Mouse (Mus musculus) regulatory T cell (primary cell): Measurements from ENCODE around the gene Fcgr3.

Experiments used
- in situ Hi-C: fragments of 300-600 bp; cut with MboI, MseI; formaldehyde crosslinking; loops from one replicate; pipeline ENCODE4 v1.15.1; 2025; ENCODE audit warnings: high pct_unique_total_duplicates

Gene Fcgr3

GRCm38 (mm10) chr1:171064491-171065242, at the start of gene Fcgr3:
Gene Fcgr3 (minus strand): TSS chr1:171064935.
- in situ Hi-C loops = loop anchor here (5.0 kb wide), 1 partner anchor 38 kb away; no protein-coding TSS in a partner anchor

GRCm38 (mm10) chr1:171113873-171114299, 49.2 kb upstream of the Fcgr3 start, which contains the start of gene Cfap126:
Gene Cfap126 (plus strand): TSS chr1:171113918.
- in situ Hi-C loops = loop anchor here (10.0 kb wide), 1 partner anchor 151 kb away; no protein-coding TSS in a partner anchor

- in situ Hi-C loops = loop anchor here (10.0 kb wide), 1 partner anchor 152 kb away; no protein-coding TSS in a partner anchor
Observed at GRCm38 (mm10) chr1:171112986-171113385, 48.3 kb upstream of the Fcgr3 start.

DNA sequence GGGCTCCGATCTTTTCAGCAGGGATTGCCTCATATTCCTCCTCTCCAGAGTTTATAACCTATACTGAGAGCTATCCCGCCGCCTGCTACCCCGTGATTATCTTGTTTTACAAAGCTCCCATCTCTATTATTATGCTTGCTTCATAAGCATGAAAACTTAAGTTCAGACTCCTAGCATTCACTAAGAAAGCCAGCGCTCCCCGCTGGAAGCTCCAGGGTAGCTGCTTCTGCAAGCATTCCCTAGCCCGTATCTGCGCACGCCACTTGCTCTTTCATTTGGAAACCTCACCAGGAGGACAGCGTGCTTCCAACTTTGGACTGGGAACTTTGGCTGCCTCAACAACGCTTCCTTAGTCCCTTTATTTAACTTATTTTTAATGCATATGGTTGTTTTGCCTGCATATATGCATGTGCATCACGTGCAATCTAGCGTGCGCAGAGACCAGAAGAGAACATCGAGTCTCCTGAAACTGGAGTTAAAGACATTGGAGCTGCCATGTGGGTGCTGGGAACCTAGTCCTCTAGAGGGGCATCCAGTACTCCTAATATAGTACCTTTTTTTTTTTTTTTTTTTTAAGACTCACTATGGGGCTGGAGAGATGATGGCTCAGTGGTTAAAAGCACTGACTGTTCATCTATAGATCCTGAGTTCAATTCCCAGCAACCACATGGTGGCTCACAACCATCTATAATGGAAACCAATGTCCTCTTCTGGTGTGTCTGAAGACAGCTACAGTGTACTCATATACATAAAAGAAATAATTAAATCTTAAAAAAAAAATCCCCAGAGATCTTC, 47.2 kb upstream of the Fcgr3 start:
- in situ Hi-C loops = loop anchor here (10.0 kb wide), 1 partner anchor 153 kb away; no protein-coding TSS in a partner anchor

DNA sequence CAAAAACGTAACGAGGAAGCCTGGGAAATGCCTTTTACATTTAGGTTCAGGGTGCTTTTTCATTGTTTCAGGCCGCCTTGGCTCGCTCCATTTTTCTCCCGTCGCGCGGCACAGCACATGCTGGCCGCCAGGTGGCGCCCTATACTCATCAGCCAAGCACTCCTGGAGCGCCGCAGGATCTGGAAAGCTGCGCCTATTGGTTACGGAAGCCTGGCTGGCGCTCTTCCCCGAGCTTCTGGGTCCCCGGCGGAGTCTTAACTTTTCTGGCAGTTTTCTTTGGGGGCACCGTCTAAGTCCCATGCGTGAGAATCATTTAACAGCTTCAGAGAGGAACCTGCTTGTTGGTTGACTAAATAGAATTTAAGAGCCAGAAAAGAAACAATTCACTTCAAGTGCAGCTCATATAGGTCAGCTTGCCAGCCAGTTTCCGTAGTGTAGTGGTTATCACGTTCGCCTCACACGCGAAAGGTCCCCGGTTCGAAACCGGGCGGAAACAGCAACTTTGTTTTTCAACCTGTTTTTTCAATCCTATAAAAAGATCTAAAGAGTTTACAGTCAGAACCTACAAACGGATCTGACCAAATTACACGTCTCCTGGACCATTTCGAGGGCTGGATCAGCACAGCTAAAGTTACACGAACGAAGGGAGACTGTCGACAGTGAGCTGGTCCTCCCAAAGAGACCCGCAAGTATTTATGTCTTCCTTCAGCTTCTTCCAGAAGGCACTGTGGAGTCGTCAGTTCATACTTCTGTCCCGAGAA, 46.5 kb upstream of the Fcgr3 start:
- in situ Hi-C loops = loop anchor here (10.0 kb wide), 1 partner anchor 154 kb away; no protein-coding TSS in a partner anchor

DNA sequence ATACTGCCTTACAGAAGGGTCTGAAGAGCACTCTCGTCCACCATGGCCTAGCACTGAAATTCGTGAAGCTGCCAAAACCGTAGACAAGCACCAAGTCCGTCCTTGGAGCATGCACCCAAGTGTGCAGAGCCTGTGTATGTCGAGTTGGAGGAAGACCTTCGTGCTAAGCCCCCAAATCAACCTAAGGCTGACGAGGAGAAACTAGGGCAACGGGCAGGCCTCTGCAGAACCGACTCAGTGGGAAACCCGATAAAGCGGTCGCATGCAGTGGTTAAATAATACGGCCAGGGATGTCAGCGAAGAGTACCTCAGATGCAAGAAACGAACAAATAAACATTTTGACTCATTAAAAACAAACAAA, 45.9 kb upstream of the Fcgr3 start:
- in situ Hi-C loops = loop anchor here (10.0 kb wide), 1 partner anchor 154 kb away; no protein-coding TSS in a partner anchor

DNA sequence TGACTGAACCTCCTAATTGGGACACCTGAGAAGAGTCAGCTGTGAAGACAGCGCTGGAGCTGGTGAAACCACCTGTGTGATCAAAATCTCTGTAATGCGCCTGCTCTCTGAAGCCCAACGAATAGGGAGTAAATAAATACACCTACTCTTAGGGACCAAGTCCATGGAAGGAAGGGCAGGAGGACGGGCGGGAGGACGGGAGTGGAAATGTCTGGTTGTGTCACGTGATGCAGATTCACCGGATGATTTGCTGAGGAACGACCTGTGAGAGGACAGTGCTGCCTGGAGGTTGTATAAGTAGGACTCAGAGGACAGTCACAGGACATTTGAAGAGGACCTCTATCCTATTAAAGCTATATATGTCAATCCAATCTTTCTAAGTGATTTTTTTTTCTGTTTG, 44.9 kb upstream of the Fcgr3 start:
- in situ Hi-C loops = loop anchor here (10.0 kb wide), 1 partner anchor 155 kb away; no protein-coding TSS in a partner anchor

GRCm38 (mm10) chr1:171105226-171105625, 40.5 kb upstream of the Fcgr3 start:
- in situ Hi-C loops = no loop called here

- in situ Hi-C loops = loop anchor here (5.0 kb wide), 1 partner anchor 36 kb away; no protein-coding TSS in a partner anchor
Observed at GRCm38 (mm10) chr1:171103179-171103840, 38.6 kb upstream of the Fcgr3 start.

GRCm38 (mm10) chr1:171102547-171103177, 37.9 kb upstream of the Fcgr3 start:
- in situ Hi-C loops = loop anchor here (5.0 kb wide), 1 partner anchor 35 kb away; no protein-coding TSS in a partner anchor

GRCm38 (mm10) chr1:171101733-171102546, 37.2 kb upstream of the Fcgr3 start:
- in situ Hi-C loops = loop anchor here (5.0 kb wide), 1 partner anchor 35 kb away; no protein-coding TSS in a partner anchor

GRCm38 (mm10) chr1:171101033-171101432, 36.3 kb upstream of the Fcgr3 start:
- in situ Hi-C loops = loop anchor here (5.0 kb wide), 1 partner anchor 34 kb away; no protein-coding TSS in a partner anchor

- in situ Hi-C loops = no loop called here
Observed at GRCm38 (mm10) chr1:171097612-171098011, 32.9 kb upstream of the Fcgr3 start.

GRCm38 (mm10) chr1:171097136-171097535, 32.4 kb upstream of the Fcgr3 start:
- in situ Hi-C loops = no loop called here

DNA sequence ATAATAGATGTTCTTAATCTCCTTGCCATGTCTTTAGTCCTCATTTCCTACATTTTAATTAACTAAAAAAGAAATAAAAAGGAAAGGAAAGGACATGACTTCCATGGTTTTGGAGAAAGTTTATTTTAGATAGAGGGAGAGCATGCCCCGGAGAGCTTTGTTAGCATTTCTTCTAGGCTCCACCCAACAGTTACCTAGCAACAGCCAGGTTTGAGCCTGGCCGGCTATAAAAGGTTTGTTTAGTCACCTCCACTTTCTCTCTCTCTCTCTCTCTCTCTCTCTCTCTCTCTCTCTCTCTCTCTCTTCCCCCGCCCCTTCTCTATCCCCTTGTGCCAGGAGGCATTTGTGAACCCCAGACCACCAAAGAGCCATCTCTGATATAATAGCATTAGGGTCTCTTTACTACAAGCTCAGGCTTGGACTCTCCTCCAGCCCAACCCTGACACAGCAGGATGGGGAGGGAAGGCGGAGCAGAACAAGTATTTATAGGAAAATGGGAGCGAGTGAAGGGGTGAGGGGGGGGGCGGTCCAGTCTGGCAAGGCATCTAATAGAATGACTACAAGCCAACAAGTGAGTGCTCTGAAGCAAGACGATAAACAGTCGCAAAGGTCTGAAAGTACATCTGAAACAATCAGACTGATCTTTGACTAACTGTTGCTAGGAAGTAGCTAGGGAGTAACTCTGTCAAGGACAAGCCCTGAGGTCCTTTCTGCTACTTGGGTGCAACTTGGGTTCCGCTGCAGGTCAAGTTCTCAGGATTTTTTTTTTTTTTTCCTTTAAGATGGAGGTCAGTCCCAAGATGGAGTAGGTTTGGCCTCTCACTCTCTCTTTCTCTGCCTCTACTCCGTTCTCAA, 31.6 kb upstream of the Fcgr3 start:
- in situ Hi-C loops = no loop called here

GRCm38 (mm10) chr1:171094424-171094823, 29.7 kb upstream of the Fcgr3 start:
- in situ Hi-C loops = no loop called here

DNA sequence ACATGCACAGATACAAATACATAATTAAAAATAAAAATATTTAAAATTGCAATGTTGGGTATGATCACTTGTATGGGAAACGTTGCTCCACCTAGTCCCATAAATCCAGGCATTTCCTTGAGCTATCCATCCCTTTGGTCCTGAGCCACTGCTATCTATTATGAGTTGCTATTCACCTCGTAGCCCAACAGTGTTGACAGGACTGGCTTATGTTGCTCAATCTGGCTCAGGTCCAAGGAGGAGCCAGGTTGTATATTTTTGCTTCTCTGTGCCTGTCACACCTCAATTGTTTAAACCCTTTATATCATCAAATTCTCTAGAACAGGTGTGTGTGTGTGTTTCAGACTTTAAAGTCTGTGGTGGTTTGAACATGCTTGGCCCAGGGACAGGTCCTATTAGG, 26.0 kb upstream of the Fcgr3 start:
- in situ Hi-C loops = no loop called here

DNA sequence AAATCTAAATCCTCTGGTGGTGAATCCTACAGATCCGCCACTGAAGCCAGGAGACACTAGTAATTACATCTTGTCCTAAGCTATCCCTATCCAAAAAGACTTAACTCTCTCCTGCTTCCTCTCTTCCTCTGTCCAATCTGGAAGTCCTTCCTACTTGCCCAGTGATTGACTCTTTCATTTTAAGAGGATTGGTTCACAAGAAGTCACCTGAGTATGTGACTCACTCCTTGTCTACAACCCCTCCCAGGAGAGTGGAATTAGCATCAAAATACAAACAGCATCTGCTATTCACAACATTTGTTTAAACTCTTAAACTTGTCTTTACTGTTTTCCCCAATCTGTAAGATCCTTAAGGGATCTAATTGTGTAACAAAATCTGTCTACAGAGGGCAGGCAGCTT, 25.2 kb upstream of the Fcgr3 start:
- in situ Hi-C loops = no loop called here
